Mouse (Mus musculus): ENCODE measurements around the gene Dimt1. TPM values are rescaled to one million over a fixed set of nuclear protein-coding genes. Genes with fewer than 3 reads are reported as not detected.
"Not testable (repeated sequence)": the region's sequence is repeated elsewhere in the genome, so short reads cannot be mapped to it uniquely, and the experiment has no call there.

Gene Dimt1
- polyA plus RNA-seq, 1 experiment from 2014 or later, result 51.7 TPM

GRCm38 (mm10) chr13:106937138-106937472, 9.8 kb upstream of the Dimt1 start:
- H3K36me3 ChIP-seq (replicated peaks), result no peaks in the 10 kb centered on the region
- 27% methylated on average over 7 of the region's 7 CpGs for WGBS
- peak overlapping the region; percentile 94 for H3K27ac ChIP-seq (replicated peaks)

GRCm38 (mm10) chr13:106941211-106941976, 5.5 kb upstream of the Dimt1 start:
- Histone ChIP-seq H3K27ac (replicated peaks) (no peak overlapping the region), H3K27me3 (replicated peaks; ENCODE audit: low read depth, poor library complexity, severe bottlenecking) (no peaks in the 10 kb centered on the region), H3K4me3 (peak overlapping the region; percentile 48), H3K9me3 (no peaks in the 10 kb centered on the region), H3K36me3 (replicated peaks) (no peaks in the 10 kb centered on the region), H3K4me1 (no peaks in the 10 kb centered on the region)
- DNase-seq (ENCODE audit: low spot score), result peak; percentile 72
- 22% methylated on average over 7 of the region's 7 CpGs for WGBS

More at GRCm38 (mm10) chr13:106937138-106937472, 9.8 kb upstream of the Dimt1 start:
- Histone ChIP-seq H3K4me3 (peak overlapping the region; percentile 99), H3K9me3 (no peaks in the 10 kb centered on the region), H3K27me3 (replicated peaks; ENCODE audit: low read depth, poor library complexity, severe bottlenecking) (no peaks in the 10 kb centered on the region), H3K4me1 (peaks cover 9% of the 10 kb centered on the region)
- no peak for DNase-seq (ENCODE audit: low spot score)

- H3K9me3 ChIP-seq, result no peaks in the 10 kb centered on the region
- no peak overlapping the region for H3K27ac ChIP-seq (replicated peaks)
- no peak overlapping the region for H3K4me3 ChIP-seq
- H3K27me3 ChIP-seq (replicated peaks; ENCODE audit: low read depth, poor library complexity, severe bottlenecking), result no peaks in the 10 kb centered on the region
- H3K36me3 ChIP-seq (replicated peaks), result no peaks in the 10 kb centered on the region
- 93% methylated on average over 1 of the region's 1 CpGs for WGBS
- DNase-seq (ENCODE audit: low spot score), result no peak
- peaks cover 2% of the 10 kb centered on the region for H3K4me1 ChIP-seq
These were observed 4.2 kb upstream of the Dimt1 start for GRCm38 (mm10) chr13:106942721-106943120.

GRCm38 (mm10) chr13:106945518-106945917, 1.4 kb upstream of the Dimt1 start:
- no peak for DNase-seq (ENCODE audit: low spot score)
- WGBS, result 82% methylated on average over 9 of the region's 9 CpGs
- peaks cover 17% of the 10 kb centered on the region for H3K36me3 ChIP-seq (replicated peaks)
- H3K27ac ChIP-seq (replicated peaks), result no peak overlapping the region
- H3K27me3 ChIP-seq (replicated peaks; ENCODE audit: low read depth, poor library complexity, severe bottlenecking), result no peaks in the 10 kb centered on the region
- H3K4me3 ChIP-seq, result no peak overlapping the region
- H3K9me3 ChIP-seq, result no peaks in the 10 kb centered on the region
- H3K4me1 ChIP-seq, result peaks cover 16% of the 10 kb centered on the region

GRCm38 (mm10) chr13:106947583-106947982, 656 bp downstream of the Dimt1 start:
- DNase-seq (ENCODE audit: low spot score), result no peak
- Histone ChIP-seq H3K9me3 (no peaks in the 10 kb centered on the region), H3K4me3 (peak overlapping the region; percentile 90), H3K36me3 (replicated peaks) (peaks cover 38% of the 10 kb centered on the region), H3K27ac (replicated peaks) (peak overlapping the region; percentile 89), H3K4me1 (peaks cover 16% of the 10 kb centered on the region), H3K27me3 (replicated peaks; ENCODE audit: low read depth, poor library complexity, severe bottlenecking) (no peaks in the 10 kb centered on the region)
- WGBS, result 4% methylated on average over 6 of the region's 6 CpGs

- H3K4me1 ChIP-seq, result no peaks in the 10 kb centered on the region
- no peak overlapping the region for H3K27ac ChIP-seq (replicated peaks)
- DNase-seq (ENCODE audit: low spot score), result no peak
- no peaks in the 10 kb centered on the region for H3K9me3 ChIP-seq
- H3K27me3 ChIP-seq (replicated peaks; ENCODE audit: low read depth, poor library complexity, severe bottlenecking), result no peaks in the 10 kb centered on the region
- H3K36me3 ChIP-seq (replicated peaks), result peaks cover 89% of the 10 kb centered on the region
- no peak overlapping the region for H3K4me3 ChIP-seq
- WGBS, result 92% methylated on average over 3 of the region's 3 CpGs
These were observed 8.0 kb downstream of the Dimt1 start for GRCm38 (mm10) chr13:106954880-106955279.

GRCm38 (mm10) chr13:106957554-106957953, 10.6 kb downstream of the Dimt1 start:
- H3K9me3 ChIP-seq, result no peaks in the 10 kb centered on the region
- H3K27me3 ChIP-seq (replicated peaks; ENCODE audit: low read depth, poor library complexity, severe bottlenecking), result no peaks in the 10 kb centered on the region
- no peak for DNase-seq (ENCODE audit: low spot score)
- peaks cover 88% of the 10 kb centered on the region for H3K36me3 ChIP-seq (replicated peaks)
- H3K27ac ChIP-seq (replicated peaks), result no peak overlapping the region
- no peaks in the 10 kb centered on the region for H3K4me1 ChIP-seq
- WGBS, result 90% methylated on average over 4 of the region's 4 CpGs
- H3K4me3 ChIP-seq, result no peak overlapping the region

- no peak for DNase-seq (ENCODE audit: low spot score)
- no peaks in the 10 kb centered on the region for H3K27me3 ChIP-seq (replicated peaks; ENCODE audit: low read depth, poor library complexity, severe bottlenecking)
- peaks cover 88% of the 10 kb centered on the region for H3K36me3 ChIP-seq (replicated peaks)
- H3K9me3 ChIP-seq, result no peaks in the 10 kb centered on the region
- H3K27ac ChIP-seq (replicated peaks), result no peak overlapping the region
- H3K4me3 ChIP-seq, result no peak overlapping the region
- H3K4me1 ChIP-seq, result no peaks in the 10 kb centered on the region
- 91% methylated on average over 3 of the region's 3 CpGs for WGBS
These were observed 11.4 kb downstream of the Dimt1 start for GRCm38 (mm10) chr13:106958286-106958685.

- WGBS, result 91% methylated on average over 3 of the region's 3 CpGs
- no peaks in the 10 kb centered on the region for H3K9me3 ChIP-seq
- peaks cover 86% of the 10 kb centered on the region for H3K36me3 ChIP-seq (replicated peaks)
These were observed 13.6 kb downstream of the Dimt1 start for GRCm38 (mm10) chr13:106960557-106960956.

GRCm38 (mm10) chr13:106961496-106961895, 14.6 kb downstream of the Dimt1 start:
- Histone ChIP-seq H3K27ac (replicated peaks) (no peak overlapping the region), H3K9me3 (no peaks in the 10 kb centered on the region), H3K27me3 (replicated peaks; ENCODE audit: low read depth, poor library complexity, severe bottlenecking) (no peaks in the 10 kb centered on the region), H3K36me3 (replicated peaks) (peaks cover 81% of the 10 kb centered on the region), H3K4me3 (no peak overlapping the region), H3K4me1 (no peaks in the 10 kb centered on the region)
- 93% methylated on average over 4 of the region's 4 CpGs for WGBS
- no peak for DNase-seq (ENCODE audit: low spot score)

More at GRCm38 (mm10) chr13:106960557-106960956, 13.6 kb downstream of the Dimt1 start:
- Histone ChIP-seq H3K4me3 (no peak overlapping the region), H3K27me3 (replicated peaks; ENCODE audit: low read depth, poor library complexity, severe bottlenecking) (no peaks in the 10 kb centered on the region), H3K4me1 (no peaks in the 10 kb centered on the region), H3K27ac (replicated peaks) (no peak overlapping the region)
- no peak for DNase-seq (ENCODE audit: low spot score)

- 89% methylated on average over 2 of the region's 2 CpGs for WGBS
These were observed 50.0 kb downstream of the Dimt1 start for GRCm38 (mm10) chr13:106996891-106997290.

GRCm38 (mm10) chr13:106997557-106997956, 50.6 kb downstream of the Dimt1 start:
- not testable (repeated sequence) for DNase-seq (ENCODE audit: low spot score); H3K4me1 ChIP-seq; H3K9me3 ChIP-seq; H3K27me3 ChIP-seq (replicated peaks; ENCODE audit: low read depth, poor library complexity, severe bottlenecking); H3K27ac ChIP-seq (replicated peaks); H3K4me3 ChIP-seq
- H3K36me3 ChIP-seq (replicated peaks), result peaks cover 17% of the 10 kb centered on the region
- WGBS, result 92% methylated on average over 4 of the region's 4 CpGs

More at GRCm38 (mm10) chr13:106996891-106997290, 50.0 kb downstream of the Dimt1 start:
- H3K4me1 ChIP-seq, result no peaks in the 10 kb centered on the region
- peaks cover 24% of the 10 kb centered on the region for H3K36me3 ChIP-seq (replicated peaks)
- no peak overlapping the region for H3K27ac ChIP-seq (replicated peaks)
- H3K27me3 ChIP-seq (replicated peaks; ENCODE audit: low read depth, poor library complexity, severe bottlenecking), result no peaks in the 10 kb centered on the region
- DNase-seq (ENCODE audit: low spot score), result no peak
- H3K4me3 ChIP-seq, result no peak overlapping the region
- no peaks in the 10 kb centered on the region for H3K9me3 ChIP-seq

GRCm38 (mm10) chr13:106998026-106998425, 51.1 kb downstream of the Dimt1 start:
- Histone ChIP-seq H3K4me1 (no peaks in the 10 kb centered on the region), H3K27me3 (replicated peaks; ENCODE audit: low read depth, poor library complexity, severe bottlenecking) (no peaks in the 10 kb centered on the region), H3K27ac (replicated peaks) (no peak overlapping the region), H3K36me3 (replicated peaks) (peaks cover 12% of the 10 kb centered on the region), H3K4me3 (no peak overlapping the region), H3K9me3 (no peaks in the 10 kb centered on the region)
- DNase-seq (ENCODE audit: low spot score), result no peak
- WGBS, result 91% methylated on average over 2 of the region's 2 CpGs

Measured in embryonic facial prominence, embryonic 10.5 days (tissue).